Mouse (Mus musculus) G1E (cell line): ENCODE data around the gene Caml.

Source experiments
- CTCF ChIP-seq: IDR thresholded peaks from 2 replicates; pipeline ENCODE4 v1.5.1; 2012; ENCODE audit warnings: low read depth, low read length, inconsistent platforms, mixed read lengths
- GATA1 ChIP-seq: IDR thresholded peaks from 2 replicates; pipeline ENCODE4 v1.6.1; 2012; ENCODE audit warnings: borderline replicate concordance, low read length, inconsistent platforms, mixed read lengths
- GATA2 ChIP-seq: IDR thresholded peaks from 2 replicates; pipeline ENCODE4 v1.6.1; 2012; ENCODE audit warnings: low read depth, low read length, inconsistent platforms, borderline replicate concordance
- POLR2AphosphoS5 ChIP-seq: IDR thresholded peaks from 2 replicates; pipeline ENCODE4 v1.6.1; 2012; ENCODE audit warnings: low read depth, low read length, inconsistent platforms; ENCODE audit not compliant: insufficient replicate concordance
- TAL1 ChIP-seq: conservative IDR thresholded peaks from 2 replicates; pipeline ENCODE4 v1.6.1; 2012; ENCODE audit warnings: low read depth, low read length, inconsistent platforms, mixed read lengths

- TF ChIP-seq CTCF (no peak), GATA1 (no peak), TAL1 (no peak), POLR2AphosphoS5 (no peak), GATA2 (no peak)
Measured at GRCm38 (mm10) chr13:55635146-55635571, 12.4 kb downstream of the Caml start.
